Mouse (Mus musculus) midbrain, embryonic 10.5 days (tissue): ENCODE data around the gene Stra6. TPM values are rescaled to one million over a fixed set of nuclear protein-coding genes. Genes with fewer than 3 reads are reported as not detected.

ENCODE experiments used
- DNase-seq: peaks from one replicate; pipeline ENCODE4 v3.0.0-alpha.2; 2017; ENCODE audit warnings: low spot score
- H3K27ac ChIP-seq: fragments of 300-500 bp; sonication (generic); replicated peaks from 2 replicates; pipeline ENCODE4 v1.5.1; 2016; ENCODE audit warnings: mild to moderate bottlenecking
- H3K27me3 ChIP-seq: fragments of 300-500 bp; sonication (generic); 2 replicates; pipeline ENCODE4 v1.6.1; 2016; ENCODE audit warnings: low read depth, mild to moderate bottlenecking; ENCODE audit not compliant: poor library complexity, severe bottlenecking
- H3K36me3 ChIP-seq: fragments of 300-500 bp; sonication (generic); 2 replicates; pipeline ENCODE4 v1.6.1; 2016; ENCODE audit warnings: mild to moderate bottlenecking, moderate library complexity
- H3K4me1 ChIP-seq: fragments of 300-500 bp; sonication (generic); 2 replicates; pipeline ENCODE4 v1.6.1; 2016
- H3K4me3 ChIP-seq: fragments of 300-500 bp; sonication (generic); 2 replicates; pipeline ENCODE4 v1.5.1; 2016; ENCODE audit warnings: mild to moderate bottlenecking, moderate library complexity
- H3K9me3 ChIP-seq: fragments of 300-500 bp; sonication (generic); replicated peaks from 2 replicates; pipeline ENCODE4 v1.6.1; 2016; ENCODE audit warnings: mild to moderate bottlenecking
- WGBS: fragments of 180-500 bp; shearing (Covaris S2); methylation state at CpG from one replicate; pipeline ENCODE4 v1.1.7; 2016; 5-methylcytosine and 5-hydroxymethylcytosine counted together
- polyA plus RNA-seq: library from polyadenylated mRNA; unstranded; fragments of >200 nt; fragmentation: Nextera tagmentation; extraction: Ambion mirVana; gene quantifications from 2 replicates; pipeline ENCODE4 v1.2.1, GENCODE M21; 2016

The Stra6 gene
- polyA plus RNA-seq, 1 experiment from 2014 or later, result 15.2 TPM

DNA sequence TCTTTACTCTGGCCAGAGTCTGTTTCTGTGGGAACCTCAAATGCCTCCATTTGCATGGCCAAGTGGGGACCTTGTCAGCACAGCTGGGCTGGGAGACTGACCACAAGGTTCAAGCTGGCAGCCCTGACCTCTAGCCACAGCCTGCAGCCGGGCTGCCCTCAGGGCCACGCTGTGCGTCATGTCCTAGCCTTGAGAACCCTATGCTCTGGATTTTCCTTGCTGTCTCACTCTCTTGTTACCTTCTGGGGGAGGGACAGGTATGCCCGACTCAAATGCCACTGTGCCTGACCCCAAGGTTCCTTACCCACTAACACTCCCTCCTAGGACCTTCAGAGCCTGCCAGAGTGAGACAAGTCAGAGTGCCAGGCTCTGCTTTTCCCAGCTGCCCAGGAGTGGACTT lies 26.6 kb upstream of the Stra6 start:
- Histone ChIP-seq H3K27me3 (peaks cover 41% of the 10 kb centered on the region), H3K9me3 (no peaks in the 10 kb centered on the region)
- 92% methylated on average over 4 of the region's 4 CpGs for WGBS

GRCm38 (mm10) chr9:58038500-58039168 lies 25.0 kb upstream of the Stra6 start:
- WGBS, result 27% methylated on average over 19 of the region's 19 CpGs
- Histone ChIP-seq H3K27me3 (peaks cover 38% of the 10 kb centered on the region), H3K4me3 (no peak overlapping the region), H3K27ac (peak overlapping the region; percentile 58; the same call in 1 of the 2 replicates), H3K36me3 (no peaks in the 10 kb centered on the region), H3K4me1 (peaks cover 60% of the 10 kb centered on the region), H3K9me3 (no peaks in the 10 kb centered on the region)
- DNase-seq, result peak; percentile 82

More for the DNA sequence above, 26.6 kb upstream of the Stra6 start:
- Histone ChIP-seq H3K4me3 (no peak overlapping the region), H3K36me3 (no peaks in the 10 kb centered on the region), H3K27ac (peak overlapping the region; percentile 63; the same call in 1 of the 2 replicates), H3K4me1 (peaks cover 43% of the 10 kb centered on the region)
- no peak for DNase-seq

DNA sequence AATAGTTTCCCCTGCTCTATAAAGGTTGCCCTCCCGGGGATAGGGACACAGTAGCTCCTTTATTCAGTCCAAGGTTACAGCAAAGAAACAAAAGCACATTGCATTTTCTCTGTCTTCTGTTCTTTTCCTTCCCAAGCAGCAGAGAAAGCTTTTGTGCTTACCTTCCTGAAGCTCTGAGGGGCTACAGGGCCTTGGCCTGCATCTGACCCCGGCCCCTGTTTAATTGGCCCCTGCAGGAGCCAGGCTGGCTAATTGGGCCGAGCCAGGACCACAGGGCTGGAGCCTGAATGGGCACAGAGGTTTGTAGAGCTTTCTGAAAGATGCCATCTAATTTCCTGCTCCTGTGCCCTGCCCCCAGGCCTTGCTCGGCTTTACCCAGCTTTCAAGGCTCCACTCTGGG lies 22.6 kb upstream of the Stra6 start:
- DNase-seq, result no peak
- Histone ChIP-seq H3K9me3 (no peaks in the 10 kb centered on the region), H3K36me3 (no peaks in the 10 kb centered on the region), H3K4me1 (peaks cover 83% of the 10 kb centered on the region), H3K27me3 (peaks cover 52% of the 10 kb centered on the region), H3K27ac (peak overlapping the region; percentile 69), H3K4me3 (no peak overlapping the region)
- WGBS, result 45% methylated on average over 4 of the region's 4 CpGs

GRCm38 (mm10) chr9:58042391-58042790 lies 21.2 kb upstream of the Stra6 start:
- WGBS, result 17% methylated on average over 10 of the region's 10 CpGs
- no peaks in the 10 kb centered on the region for H3K9me3 ChIP-seq
- peaks cover 92% of the 10 kb centered on the region for H3K4me1 ChIP-seq
- peak overlapping the region; percentile 69 for H3K27ac ChIP-seq
- peaks cover 57% of the 10 kb centered on the region for H3K27me3 ChIP-seq
- H3K4me3 ChIP-seq, result 0 out of 2 replicates have a peak overlapping the region, but pooled peaks have one; percentile 11
- no peak for DNase-seq
- no peaks in the 10 kb centered on the region for H3K36me3 ChIP-seq

- no peak for DNase-seq
Measured at GRCm38 (mm10) chr9:58043496-58044017, 20.0 kb upstream of the Stra6 start.

GRCm38 (mm10) chr9:58044828-58045227 lies 18.8 kb upstream of the Stra6 start:
- Histone ChIP-seq H3K27me3 (peaks cover 55% of the 10 kb centered on the region), H3K9me3 (no peaks in the 10 kb centered on the region), H3K4me3 (no peak overlapping the region), H3K36me3 (no peaks in the 10 kb centered on the region), H3K4me1 (peaks cover 99% of the 10 kb centered on the region), H3K27ac (peak overlapping the region; percentile 68)
- DNase-seq, result peak; percentile 29
- WGBS, result 35% methylated on average over 10 of the region's 10 CpGs

More at GRCm38 (mm10) chr9:58043496-58044017, 20.0 kb upstream of the Stra6 start:
- no peaks in the 10 kb centered on the region for H3K9me3 ChIP-seq
- peaks cover 98% of the 10 kb centered on the region for H3K4me1 ChIP-seq
- H3K27ac ChIP-seq, result peak overlapping the region; percentile 69
- WGBS, result 84% methylated on average over 10 of the region's 10 CpGs
- H3K4me3 ChIP-seq, result no peak overlapping the region
- peaks cover 58% of the 10 kb centered on the region for H3K27me3 ChIP-seq
- H3K36me3 ChIP-seq, result no peaks in the 10 kb centered on the region

GRCm38 (mm10) chr9:58045646-58046045 lies 17.9 kb upstream of the Stra6 start:
- H3K36me3 ChIP-seq, result no peaks in the 10 kb centered on the region
- H3K9me3 ChIP-seq, result no peaks in the 10 kb centered on the region
- peaks cover 97% of the 10 kb centered on the region for H3K4me1 ChIP-seq
- DNase-seq, result no peak
- H3K27me3 ChIP-seq, result peaks cover 62% of the 10 kb centered on the region
- peak overlapping the region; percentile 68 for H3K27ac ChIP-seq
- 49% methylated on average over 4 of the region's 4 CpGs for WGBS
- H3K4me3 ChIP-seq, result no peak overlapping the region

GRCm38 (mm10) chr9:58047061-58047460 lies 16.5 kb upstream of the Stra6 start:
- DNase-seq, result no peak
- no peaks in the 10 kb centered on the region for H3K9me3 ChIP-seq
- H3K4me1 ChIP-seq, result peaks cover 95% of the 10 kb centered on the region
- peaks cover 76% of the 10 kb centered on the region for H3K27me3 ChIP-seq
- H3K4me3 ChIP-seq, result no peak overlapping the region
- WGBS, result 79% methylated on average over 10 of the region's 10 CpGs
- no peaks in the 10 kb centered on the region for H3K36me3 ChIP-seq
- H3K27ac ChIP-seq, result peak overlapping the region; percentile 55

GRCm38 (mm10) chr9:58048621-58049020 lies 15.0 kb upstream of the Stra6 start:
- peaks cover 90% of the 10 kb centered on the region for H3K4me1 ChIP-seq
- H3K27me3 ChIP-seq, result peaks cover 81% of the 10 kb centered on the region
- H3K9me3 ChIP-seq, result no peaks in the 10 kb centered on the region
- peak overlapping the region; percentile 34 for H3K4me3 ChIP-seq
- H3K36me3 ChIP-seq, result no peaks in the 10 kb centered on the region
- WGBS, result 9% methylated on average over 6 of the region's 6 CpGs
- H3K27ac ChIP-seq, result peak overlapping the region; percentile 81
- no peak for DNase-seq

GRCm38 (mm10) chr9:58049186-58049585 lies 14.4 kb upstream of the Stra6 start:
- H3K27me3 ChIP-seq, result peaks cover 82% of the 10 kb centered on the region
- 45% methylated on average over 6 of the region's 6 CpGs for WGBS
- H3K36me3 ChIP-seq, result no peaks in the 10 kb centered on the region
- peaks cover 90% of the 10 kb centered on the region for H3K4me1 ChIP-seq
- peak overlapping the region; percentile 81 for H3K27ac ChIP-seq
- H3K9me3 ChIP-seq, result no peaks in the 10 kb centered on the region
- 0 out of 2 replicates have a peak overlapping the region, but pooled peaks have one; percentile 34 for H3K4me3 ChIP-seq
- no peak for DNase-seq

- peaks cover 82% of the 10 kb centered on the region for H3K27me3 ChIP-seq
- H3K4me1 ChIP-seq, result peaks cover 85% of the 10 kb centered on the region
- H3K27ac ChIP-seq, result peak overlapping the region; percentile 81; the same call in 1 of the 2 replicates
Measured at GRCm38 (mm10) chr9:58049861-58050260, 13.7 kb upstream of the Stra6 start.

DNA sequence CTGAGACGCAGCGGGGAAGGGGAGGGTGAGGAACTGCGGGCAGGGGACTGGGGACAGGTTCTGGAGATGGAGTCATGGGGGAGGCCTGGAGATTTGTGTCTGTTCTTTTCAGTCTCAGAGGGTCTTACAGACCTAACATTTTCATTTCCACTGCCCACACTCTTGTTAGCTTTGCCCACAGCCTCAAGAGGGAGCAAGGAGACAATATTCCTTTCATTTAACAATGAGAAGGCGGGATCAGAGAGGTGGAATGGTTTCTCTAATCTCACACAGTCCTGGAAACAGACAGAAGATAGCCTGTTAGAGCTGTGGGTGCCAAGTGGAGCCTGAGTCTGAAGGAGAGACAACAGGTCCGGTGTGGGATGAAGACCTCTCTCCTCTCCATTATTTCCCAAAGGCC lies 11.7 kb upstream of the Stra6 start:
- H3K27ac ChIP-seq, result peak overlapping the region; percentile 34; the same call in 1 of the 2 replicates
- H3K27me3 ChIP-seq, result peaks cover 75% of the 10 kb centered on the region
- WGBS, result 25% methylated on average over 5 of the region's 5 CpGs
- H3K36me3 ChIP-seq, result no peaks in the 10 kb centered on the region
- no peak for DNase-seq
- H3K4me1 ChIP-seq, result peaks cover 74% of the 10 kb centered on the region
- H3K4me3 ChIP-seq, result no peak overlapping the region
- H3K9me3 ChIP-seq, result no peaks in the 10 kb centered on the region

More at GRCm38 (mm10) chr9:58049861-58050260, 13.7 kb upstream of the Stra6 start:
- Histone ChIP-seq H3K4me3 (no peak overlapping the region), H3K36me3 (no peaks in the 10 kb centered on the region), H3K9me3 (no peaks in the 10 kb centered on the region)
- no peak for DNase-seq
- WGBS, result 84% methylated on average over 7 of the region's 7 CpGs

GRCm38 (mm10) chr9:58053102-58053501 lies 10.5 kb upstream of the Stra6 start:
- Histone ChIP-seq H3K27me3 (peaks cover 64% of the 10 kb centered on the region), H3K4me3 (no peak overlapping the region), H3K36me3 (no peaks in the 10 kb centered on the region), H3K9me3 (no peaks in the 10 kb centered on the region), H3K27ac (peak overlapping the region; percentile 67), H3K4me1 (peaks cover 62% of the 10 kb centered on the region)
- peak; percentile 62 for DNase-seq
- 18% methylated on average over 3 of the region's 3 CpGs for WGBS
